Mouse (Mus musculus) kidney, embryonic 14.5 days (tissue): ENCODE measurements around the gene Atf7ip2. TPM values are rescaled to one million over a fixed set of nuclear protein-coding genes. Genes with fewer than 3 reads are reported as not detected.
"Not testable (repeated sequence)": the region's sequence is repeated elsewhere in the genome, so short reads cannot be mapped to it uniquely, and the experiment has no call there.

ENCODE experiments used
- ATAC-seq: fragments of 200-750 bp; cut with Nextera tagmentation; 2 replicates; pipeline ENCODE4 v1.8.0; 2017; ENCODE audit warnings: moderate number of reproducible peaks, mild to moderate bottlenecking, moderate TSS enrichment, moderate library complexity; ENCODE audit not compliant: low FRiP score, low TSS enrichment
- H3K27ac ChIP-seq: fragments of 300-500 bp; sonication (generic); 2 replicates; pipeline ENCODE4 v1.5.1; 2014; ENCODE audit warnings: low read depth, mild to moderate bottlenecking, low read length, moderate library complexity, mixed read lengths
- H3K27me3 ChIP-seq: fragments of 300-500 bp; sonication (generic); 2 replicates; pipeline ENCODE4 v1.6.1; 2014; ENCODE audit warnings: mild to moderate bottlenecking, low read length; ENCODE audit not compliant: control insufficient read depth, insufficient read depth
- H3K36me3 ChIP-seq: fragments of 300-500 bp; sonication (generic); 2 replicates; pipeline ENCODE4 v1.6.1; 2014; ENCODE audit warnings: low read length, mixed read lengths; ENCODE audit not compliant: control insufficient read depth, insufficient read depth
- H3K4me1 ChIP-seq: fragments of 300-500 bp; sonication (generic); 2 replicates; pipeline ENCODE4 v1.6.1; 2014; ENCODE audit warnings: low read length, mixed read lengths; ENCODE audit not compliant: control insufficient read depth, insufficient read depth
- H3K4me2 ChIP-seq: fragments of 300-500 bp; sonication (generic); replicated peaks from 2 replicates; pipeline ENCODE4 v1.6.1; 2014; ENCODE audit warnings: low read depth, mild to moderate bottlenecking, low read length
- H3K4me3 ChIP-seq: fragments of 300-500 bp; sonication (generic); 2 replicates; pipeline ENCODE4 v1.5.1; 2014; ENCODE audit warnings: mild to moderate bottlenecking, low read length
- H3K9ac ChIP-seq: fragments of 300-500 bp; sonication (generic); 2 replicates; pipeline ENCODE4 v1.6.1; 2014; ENCODE audit warnings: low read depth, mild to moderate bottlenecking, low read length, moderate library complexity
- H3K9me3 ChIP-seq: fragments of 300-500 bp; sonication (generic); 2 replicates; pipeline ENCODE4 v1.6.1; 2016; ENCODE audit warnings: low read length; ENCODE audit not compliant: control insufficient read depth
- WGBS: fragments of 180-500 bp; shearing (Covaris S2); extraction: QIAGEN DNeasy Blood & Tissue Kit; methylation state at CpG from one replicate; pipeline ENCODE4 v1.1.7; 2014; 5-methylcytosine and 5-hydroxymethylcytosine counted together
- polyA plus RNA-seq: library from polyadenylated mRNA; unstranded; fragments of >200 nt; fragmentation: Nextera tagmentation; extraction: Ambion mirVana; gene quantifications from 2 replicates; pipeline ENCODE4 v1.2.1, GENCODE M21; 2014

Atf7ip2 gene
- 2.9 and 3.1 TPM in 2 replicates for polyA plus RNA-seq

- Histone ChIP-seq H3K4me2 (peak within 1 kb of the TSS; percentile 100), H3K27me3 (peaks cover 2% of the 10 kb centered on the region; the same call in 1 of the 2 replicates), H3K4me1 (peaks cover 7% of the 10 kb centered on the region; the same call in 1 of the 2 replicates), H3K36me3 (no peaks in the 10 kb centered on the region), H3K9me3 (peaks cover 5% of the 10 kb centered on the region), H3K9ac (peak within 1 kb of the TSS; percentile 65; the same call in 1 of the 2 replicates), H3K27ac (no peak within 1 kb of the TSS), H3K4me3 (peak within 1 kb of the TSS; percentile 59)
- WGBS = under 1% methylated on average over 63 of the region's 63 CpGs
- ATAC-seq = peak; percentile 100
Measured at GRCm38 (mm10) chr16:10192679-10193506, at the start of gene Atf7ip2. TSS of gene Atf7ip2 (plus strand) at chr16:10192712.

GRCm38 (mm10) chr16:10143166-10143565 is 49.3 kb upstream of the Atf7ip2 start:
- H3K27me3 ChIP-seq = no peaks in the 10 kb centered on the region
- WGBS = 48% methylated on average over 2 of the region's 2 CpGs
- H3K4me2 ChIP-seq = no peak overlapping the region
- H3K9ac ChIP-seq = no peak overlapping the region
- H3K27ac ChIP-seq = no peak overlapping the region
- H3K4me1 ChIP-seq = no peaks in the 10 kb centered on the region
- ATAC-seq = no peak
- no peak overlapping the region for H3K4me3 ChIP-seq
- no peaks in the 10 kb centered on the region for H3K9me3 ChIP-seq
- H3K36me3 ChIP-seq = no peaks in the 10 kb centered on the region

GRCm38 (mm10) chr16:10147401-10147800 is 45.1 kb upstream of the Atf7ip2 start:
- no peak for ATAC-seq
- Histone ChIP-seq H3K4me1 (no peaks in the 10 kb centered on the region), H3K4me3 (no peak overlapping the region), H3K9me3 (no peaks in the 10 kb centered on the region), H3K27ac (no peak overlapping the region), H3K9ac (no peak overlapping the region), H3K4me2 (no peak overlapping the region), H3K36me3 (no peaks in the 10 kb centered on the region), H3K27me3 (no peaks in the 10 kb centered on the region)
- 95% methylated on average over 5 of the region's 5 CpGs for WGBS

GRCm38 (mm10) chr16:10169123-10169905 is 23.2 kb upstream of the Atf7ip2 start:
- H3K9ac ChIP-seq = no peak overlapping the region

GRCm38 (mm10) chr16:10170005-10170404 is 22.5 kb upstream of the Atf7ip2 start, which contains the start of gene Rpl39l:
TSS of gene Rpl39l (plus strand) at chr16:10170226.
- H3K9me3 ChIP-seq = 0 out of 2 replicates have a peak, but pooled peaks cover 11% of the 10 kb centered on the region
- no peaks in the 10 kb centered on the region for H3K4me1 ChIP-seq
- WGBS = 88% methylated on average over 22 of the region's 22 CpGs
- ATAC-seq = no peak
- no peaks in the 10 kb centered on the region for H3K27me3 ChIP-seq
- no peak within 1 kb of the TSS for H3K27ac ChIP-seq
- no peak within 1 kb of the TSS for H3K9ac ChIP-seq
- H3K36me3 ChIP-seq = no peaks in the 10 kb centered on the region
- no peak within 1 kb of the TSS for H3K4me2 ChIP-seq
- no peak within 1 kb of the TSS for H3K4me3 ChIP-seq

More at GRCm38 (mm10) chr16:10169123-10169905, 23.2 kb upstream of the Atf7ip2 start:
- no peaks in the 10 kb centered on the region for H3K36me3 ChIP-seq
- no peak overlapping the region for H3K4me3 ChIP-seq
- no peaks in the 10 kb centered on the region for H3K4me1 ChIP-seq
- H3K27ac ChIP-seq = no peak overlapping the region
- WGBS = 92% methylated on average over 8 of the region's 8 CpGs
- H3K4me2 ChIP-seq = no peak overlapping the region
- ATAC-seq = no peak
- H3K9me3 ChIP-seq = 0 out of 2 replicates have a peak, but pooled peaks cover 12% of the 10 kb centered on the region
- H3K27me3 ChIP-seq = no peaks in the 10 kb centered on the region

- WGBS = 95% methylated on average over 4 of the region's 4 CpGs
- H3K4me2 ChIP-seq = no peak overlapping the region
Measured at GRCm38 (mm10) chr16:10171276-10171675, 21.2 kb upstream of the Atf7ip2 start.

GRCm38 (mm10) chr16:10172179-10172820 is 20.2 kb upstream of the Atf7ip2 start:
- Histone ChIP-seq H3K4me1 (no peaks in the 10 kb centered on the region), H3K4me2 (no peak overlapping the region), H3K27ac (no peak overlapping the region), H3K9ac (no peak overlapping the region), H3K9me3 (0 out of 2 replicates have a peak, but pooled peaks cover 5% of the 10 kb centered on the region), H3K4me3 (no peak overlapping the region), H3K27me3 (no peaks in the 10 kb centered on the region), H3K36me3 (no peaks in the 10 kb centered on the region)
- 88% methylated on average over 3 of the region's 3 CpGs for WGBS
- no peak for ATAC-seq

More at GRCm38 (mm10) chr16:10171276-10171675, 21.2 kb upstream of the Atf7ip2 start:
- no peaks in the 10 kb centered on the region for H3K4me1 ChIP-seq
- 0 out of 2 replicates have a peak, but pooled peaks cover 5% of the 10 kb centered on the region for H3K9me3 ChIP-seq
- H3K9ac ChIP-seq = no peak overlapping the region
- no peak overlapping the region for H3K27ac ChIP-seq
- ATAC-seq = no peak
- no peaks in the 10 kb centered on the region for H3K36me3 ChIP-seq
- H3K4me3 ChIP-seq = no peak overlapping the region
- no peaks in the 10 kb centered on the region for H3K27me3 ChIP-seq

GRCm38 (mm10) chr16:10187461-10187860 is 5.1 kb upstream of the Atf7ip2 start:
- not testable (repeated sequence) for H3K36me3 ChIP-seq, H3K4me1 ChIP-seq, H3K4me2 ChIP-seq, H3K9ac ChIP-seq, H3K4me3 ChIP-seq, H3K27me3 ChIP-seq, ATAC-seq, H3K27ac ChIP-seq
- WGBS = 96% methylated on average over 10 of the region's 10 CpGs
- H3K9me3 ChIP-seq = peaks cover 23% of the 10 kb centered on the region
